Mouse (Mus musculus) layer of hippocampus, adult 18-20 months (tissue): ENCODE results near the gene Rin1. TPM values are rescaled to one million over a fixed set of nuclear protein-coding genes. Genes with fewer than 3 reads are reported as not detected.

Experiments
- DNase-seq, 2 experiments: peaks; one replicate each; pipeline ENCODE4 v3.0.0; 2022; ENCODE audit warnings: low spot score in 2 of 2
- total RNA-seq, 2 experiments: library from RNA; stranded (reverse); gene quantifications; 2 replicates each; pipeline ENCODE4 v1.2.3; 2021

The Rin1 gene
- total RNA-seq, 2 experiments from 2014 or later, result 106 to 107 TPM

DNA sequence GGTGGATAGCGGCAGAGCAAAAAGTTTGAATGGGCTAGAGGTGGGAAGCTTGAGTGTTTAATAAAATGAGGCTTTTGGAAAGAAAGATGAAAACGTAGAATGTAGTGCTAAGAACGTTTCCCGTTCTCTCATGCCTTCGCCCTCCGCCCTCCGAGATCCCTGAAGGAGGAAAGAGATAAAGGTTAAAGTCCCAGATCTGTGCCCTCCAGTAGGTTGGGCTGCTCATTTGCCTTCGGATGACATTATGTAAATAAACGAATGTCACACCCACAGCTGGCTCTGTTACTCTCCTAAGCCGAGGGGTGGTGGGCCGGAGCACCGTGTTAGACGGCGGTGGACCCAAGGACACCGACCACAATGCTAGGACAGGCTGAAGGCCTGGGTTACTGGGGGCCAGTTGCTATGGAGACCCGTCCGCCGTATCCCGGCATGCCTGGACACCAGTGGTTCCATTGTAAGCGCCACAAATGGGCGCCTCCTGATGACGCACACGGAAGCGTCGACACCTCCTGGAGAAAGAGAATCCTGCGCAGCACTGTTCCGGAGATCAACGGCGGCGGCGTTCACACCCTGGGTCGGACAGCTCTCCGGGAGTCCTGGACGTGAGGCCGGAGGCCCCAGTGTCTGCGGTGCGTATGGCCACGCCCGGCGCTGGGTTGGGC is 9.3 kb upstream of the Rin1 start, which contains the start of gene Brms1:
Gene Brms1, plus strand, starts transcription at position 493 of the 662 bp plus-strand sequence.
- DNase-seq, result peak; percentile 88 to 96

DNA sequence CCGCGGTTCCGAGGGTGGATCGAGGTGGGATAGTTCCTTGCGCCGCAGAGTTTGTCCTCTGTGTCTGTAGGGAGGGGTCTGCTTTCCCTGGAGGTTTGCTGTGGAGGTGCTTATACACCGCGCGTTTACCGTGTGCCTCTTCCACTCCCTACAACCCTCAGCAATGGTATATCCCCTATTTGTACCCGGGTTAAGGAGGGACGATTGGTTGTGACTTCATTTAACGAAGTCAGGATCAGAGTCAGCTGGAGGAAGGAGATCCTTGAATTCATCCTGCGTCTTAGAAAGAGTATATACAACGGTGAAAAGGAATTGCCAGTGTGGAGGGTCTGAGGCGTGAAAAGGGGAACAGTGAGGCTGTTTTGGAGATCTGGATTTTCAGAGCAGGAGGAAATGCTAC is 8.7 kb upstream of the Rin1 start:
- no peak for DNase-seq

GRCm38 (mm10) chr19:5045531-5045930 is 4.8 kb upstream of the Rin1 start:
- DNase-seq, result no peak

- DNase-seq, result peak; percentile 73 to 84
Observed at GRCm38 (mm10) chr19:5048138-5049056, 1.9 kb upstream of the Rin1 start.

DNA sequence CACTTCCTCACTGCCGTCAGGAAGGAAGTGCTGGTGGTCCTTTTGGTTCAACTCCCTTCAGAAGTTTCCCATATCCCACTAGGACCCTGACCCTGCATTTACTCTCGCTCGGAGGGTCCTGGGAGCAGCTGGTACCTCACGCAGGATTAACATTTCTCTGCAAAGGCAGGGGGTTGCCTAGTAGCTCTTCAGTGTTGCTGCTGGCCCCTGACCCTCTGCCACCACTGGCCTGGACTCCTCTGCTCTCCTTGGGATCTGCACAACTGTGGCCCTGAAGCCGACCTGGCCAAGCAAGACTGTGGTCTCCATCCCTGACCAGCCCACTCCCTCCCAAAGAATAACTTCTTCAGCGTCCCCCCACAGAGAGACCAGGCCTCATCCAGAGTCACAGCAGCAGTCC is 956 bp upstream of the Rin1 start:
- DNase-seq, result no peak

DNA sequence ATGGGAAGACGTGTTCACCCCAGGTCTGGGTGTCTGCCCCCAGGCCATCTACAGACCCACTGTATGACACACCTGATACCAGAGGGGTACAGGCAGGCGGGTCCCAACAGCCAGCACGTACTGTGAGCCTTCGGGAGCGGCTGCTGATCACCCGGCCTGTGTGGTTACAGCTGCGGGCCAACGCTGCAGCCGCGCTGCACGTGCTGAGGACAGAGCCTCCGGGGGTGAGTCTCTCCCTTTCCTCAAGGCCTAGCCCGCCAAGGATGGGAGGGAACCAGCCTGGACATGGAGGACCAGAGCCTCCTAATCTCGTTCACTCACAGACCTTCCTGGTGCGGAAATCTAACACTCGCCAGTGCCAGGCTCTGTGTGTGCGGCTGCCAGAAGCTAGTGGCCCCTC is 750 bp downstream of the Rin1 start:
- DNase-seq, result no peak

- DNase-seq, result no peak
Observed at GRCm38 (mm10) chr19:5051515-5051914, 1.2 kb downstream of the Rin1 start.

GRCm38 (mm10) chr19:5052166-5052822 is 2.0 kb downstream of the Rin1 start:
- DNase-seq, result peak; percentile 55 to 65

DNA sequence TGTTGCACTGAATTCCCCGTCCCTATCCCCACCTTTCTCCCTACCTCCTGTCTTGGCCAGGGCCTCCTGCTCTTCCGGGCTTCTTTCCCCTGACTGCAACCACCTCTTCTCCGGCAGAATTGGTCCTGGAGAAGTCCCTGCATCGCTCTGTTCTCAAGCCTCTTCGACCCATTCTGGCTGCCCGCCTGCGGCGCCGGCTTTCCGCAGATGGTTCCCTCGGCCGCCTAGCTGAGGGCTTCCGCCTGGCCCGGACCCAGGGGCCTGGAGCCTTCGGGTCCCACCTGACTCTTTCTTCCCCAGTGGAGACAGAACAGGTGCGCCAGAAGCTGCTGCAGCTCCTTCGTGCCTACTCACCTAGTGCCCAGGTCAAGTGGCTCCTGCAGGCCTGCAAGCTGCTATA is 2.6 kb downstream of the Rin1 start:
- DNase-seq, result no peak

DNA sequence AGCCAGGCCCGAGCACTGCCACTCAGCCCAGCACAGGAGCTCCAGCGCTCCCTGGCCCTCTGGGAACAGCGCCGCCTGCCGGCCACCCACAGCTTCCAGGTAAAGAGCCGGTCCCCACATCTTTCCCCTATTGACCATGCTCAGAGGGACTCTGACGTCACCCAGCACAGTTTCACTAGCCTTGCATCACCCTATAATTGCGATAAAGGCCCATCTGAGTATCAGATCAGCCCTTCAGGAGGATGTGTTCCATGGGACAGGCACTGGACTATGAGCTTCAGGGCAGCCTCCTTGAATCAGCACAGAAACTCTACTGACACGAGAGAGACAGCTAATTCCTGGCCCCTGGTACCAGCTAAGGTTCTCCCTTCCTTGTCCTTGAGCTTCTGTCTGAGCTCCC is 3.6 kb downstream of the Rin1 start:
- DNase-seq, result no peak

GRCm38 (mm10) chr19:5056251-5056650 is 6.0 kb downstream of the Rin1 start:
- no peak for DNase-seq

DNA sequence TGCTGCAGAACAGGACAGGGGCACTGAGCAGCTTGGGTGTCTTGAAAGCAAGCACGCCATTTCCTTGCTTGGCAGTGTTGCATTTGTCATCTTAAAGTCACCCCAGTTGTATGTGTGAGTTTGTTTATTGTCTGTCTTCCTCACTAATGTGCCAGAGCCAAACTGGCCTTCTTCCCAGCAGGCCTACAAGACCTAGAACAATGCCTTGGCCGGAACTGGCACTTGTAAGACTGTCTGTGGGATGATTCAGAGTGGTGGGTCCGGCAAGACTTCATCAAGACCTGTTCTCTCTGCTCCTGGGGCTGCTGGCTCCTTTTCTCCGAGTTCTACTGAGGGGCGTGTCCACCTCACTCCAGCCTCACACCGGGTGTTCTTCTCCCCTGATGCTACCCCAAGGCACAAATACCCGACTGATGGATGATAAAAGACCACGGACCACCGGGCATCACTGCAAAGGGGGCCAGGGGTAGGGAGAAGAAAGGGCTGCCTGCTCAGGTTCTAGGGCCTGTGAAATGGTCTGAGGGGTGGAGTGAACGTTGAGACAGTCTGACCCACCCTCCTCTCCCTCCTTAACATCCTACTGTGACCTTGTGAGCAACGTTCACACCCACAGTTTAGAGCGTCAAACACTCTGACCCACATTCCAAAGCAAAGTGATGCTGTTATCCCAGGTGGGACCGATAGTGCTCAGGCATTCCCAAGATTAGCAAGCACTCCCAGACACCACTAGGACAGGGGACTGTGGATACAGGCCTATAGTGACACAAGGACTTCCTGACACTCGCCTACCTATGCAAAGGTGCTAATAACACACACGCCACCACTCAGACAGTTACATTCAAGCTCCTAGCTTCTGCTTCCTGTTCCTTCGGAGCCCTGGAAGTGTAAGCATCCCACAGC is 7.8 kb downstream of the Rin1 start:
- no peak for DNase-seq

- no peak for DNase-seq
Observed at GRCm38 (mm10) chr19:5058801-5059771, 8.8 kb downstream of the Rin1 start.

DNA sequence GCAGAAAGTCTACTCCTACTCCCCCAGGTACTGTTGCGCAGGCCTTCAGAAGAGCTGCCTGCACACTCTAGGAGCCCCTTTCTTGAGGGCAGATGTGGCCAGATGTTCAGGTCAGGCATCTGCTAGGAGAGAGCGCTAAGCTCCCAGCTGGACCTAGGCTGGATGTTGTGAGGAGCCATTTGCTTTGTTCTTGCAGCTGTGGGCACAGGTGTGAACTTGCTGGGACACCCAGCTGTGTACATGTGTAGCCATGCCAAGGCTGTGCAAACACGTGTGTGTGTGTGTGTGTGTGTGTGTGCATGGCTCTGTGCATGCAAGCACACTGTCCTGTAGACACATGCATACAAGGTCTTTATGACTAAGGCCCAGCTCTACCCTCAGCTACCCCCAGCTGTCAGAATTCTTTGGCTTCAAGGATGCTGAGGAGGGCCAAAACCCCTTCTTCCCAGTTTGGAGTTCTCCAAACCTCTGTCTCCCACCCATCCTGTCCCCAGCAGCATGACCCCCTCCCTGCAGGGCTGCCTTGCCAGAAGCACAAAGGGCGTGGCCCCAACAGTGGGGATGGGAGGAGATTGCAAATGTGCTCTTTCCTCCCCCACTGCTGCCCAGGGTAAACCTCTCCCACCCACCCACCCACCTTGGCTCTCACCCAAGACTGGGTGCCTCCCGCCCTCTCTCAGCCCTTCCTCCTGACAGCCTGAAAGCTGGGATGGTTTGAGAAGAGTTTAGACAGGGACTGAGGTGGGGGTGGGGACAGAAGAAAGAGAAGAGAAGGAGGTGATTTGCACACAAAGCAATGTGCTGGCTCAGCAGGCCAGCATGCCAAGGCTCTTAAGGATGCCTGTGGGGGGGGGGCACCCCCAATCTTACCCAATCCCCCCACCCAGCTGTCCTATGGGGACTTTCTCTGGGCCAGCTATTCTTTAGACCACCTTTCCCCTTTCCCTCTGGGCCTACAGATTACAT is 10.4 kb downstream of the Rin1 start:
- DNase-seq, result no peak

DNA sequence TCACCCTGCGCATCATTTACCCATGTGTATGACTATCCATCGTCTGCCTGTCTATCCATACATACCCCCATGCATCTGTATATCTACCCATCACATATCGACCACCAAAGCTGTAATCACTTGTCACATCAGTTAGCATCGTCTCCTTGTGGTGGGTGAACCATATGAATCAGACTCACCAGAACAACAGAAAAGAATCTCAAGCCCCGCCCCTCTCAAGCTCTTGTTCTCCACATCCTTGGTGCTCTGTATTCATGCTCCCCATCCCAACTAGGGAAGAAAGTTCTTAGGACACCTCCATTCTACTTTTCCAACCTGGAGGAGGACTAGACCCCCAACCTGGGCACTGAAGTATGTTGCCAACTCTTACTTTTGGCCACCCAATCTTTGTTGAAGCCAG is 11.8 kb downstream of the Rin1 start:
- no peak for DNase-seq

- no peak for DNase-seq
Observed at GRCm38 (mm10) chr19:5062446-5062845, 12.2 kb downstream of the Rin1 start.

DNA sequence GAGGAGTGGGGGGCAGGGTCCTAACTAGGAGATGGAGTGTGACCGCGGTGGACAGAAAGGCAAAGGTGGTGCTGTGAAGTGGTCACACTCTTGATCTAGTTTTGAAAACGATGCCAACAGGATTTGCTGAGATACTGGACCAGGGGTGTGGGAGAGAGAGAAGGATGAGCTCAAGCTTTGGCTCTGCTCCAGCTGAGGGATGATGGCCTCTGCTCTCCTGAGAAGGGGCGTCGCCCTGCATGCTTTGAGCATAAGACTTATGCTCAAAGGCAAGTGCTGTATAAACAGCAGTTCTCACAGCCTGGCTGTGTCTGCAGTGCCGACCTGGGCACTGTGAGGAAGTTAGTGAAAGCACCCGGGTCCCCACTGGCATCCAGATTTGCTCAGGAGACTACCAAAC is 14.8 kb downstream of the Rin1 start:
- DNase-seq, result no peak

- DNase-seq, result no peak
Observed at GRCm38 (mm10) chr19:5067040-5067799, 16.9 kb downstream of the Rin1 start.
